In the genomic region with DNA sequence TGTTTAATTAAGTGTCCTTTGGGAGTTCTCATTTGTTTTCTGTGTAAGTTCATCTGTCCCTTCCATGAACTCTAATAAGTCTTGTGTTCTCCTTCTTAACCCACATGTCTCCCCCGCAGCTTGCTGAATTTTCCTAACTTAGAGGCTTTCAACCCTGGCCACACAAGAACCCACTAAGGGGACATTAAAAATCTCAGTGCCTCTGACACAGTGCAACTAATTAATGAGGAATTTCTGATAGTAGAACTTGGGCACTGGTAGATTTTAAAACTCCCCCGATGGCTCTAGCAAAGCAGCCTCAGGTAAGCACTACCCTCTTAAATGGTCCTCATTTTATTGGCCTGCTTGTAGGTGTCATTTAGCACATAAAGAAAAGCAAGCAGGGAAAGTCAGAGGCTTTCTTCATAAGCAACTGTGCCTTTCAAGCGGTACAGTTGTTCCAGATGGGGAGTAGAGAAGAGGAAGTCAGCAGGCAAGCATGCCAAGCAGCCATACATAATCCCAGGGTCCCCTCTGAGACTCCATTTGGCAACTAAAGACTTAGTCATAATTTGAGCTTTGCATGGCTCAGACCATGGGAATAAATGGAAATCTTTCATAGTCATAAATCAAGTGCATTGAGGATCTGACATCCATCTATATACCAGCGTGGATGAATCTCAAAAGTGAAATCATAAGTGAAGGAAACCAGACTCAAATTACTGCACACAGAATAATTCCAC, we compare ENCODE assay signal across 12 mouse cellular contexts.
"Had no signal": no experiment of that assay in that cellular context is flagged by ENCODE, and none has a peak within 500 bp of the region (broad histone marks: within the 10 kb centered on the region; RNA-seq: fewer than 3 reads in every experiment).

No protein-coding gene starts in this region.

- H3K27ac ChIP-seq: limb, embryonic 15.5 days; liver, embryonic 12.5 days; midbrain, embryonic 15.5 days; neural tube, embryonic 12.5 days; stomach, postnatal 0 days had no signal

- DNase-seq: kidney, adult 2 months; lung, embryonic 14.5 days; lung, postnatal 10 days; lung, postnatal 4 days had no signal

- H3K9ac ChIP-seq: limb, embryonic 15.5 days; liver, embryonic 12.5 days; lung, embryonic 14.5 days; midbrain, embryonic 15.5 days; neural tube, embryonic 12.5 days had no signal

- H3K4me3 ChIP-seq: limb, embryonic 15.5 days; liver, embryonic 12.5 days; megakaryocyte, embryonic 14.5 days; midbrain, embryonic 15.5 days; neural tube, embryonic 12.5 days had no signal

- H3K9me3 ChIP-seq: limb, embryonic 15.5 days; liver, embryonic 12.5 days; midbrain, embryonic 15.5 days; neural tube, embryonic 12.5 days had no signal

- H3K4me1 ChIP-seq: limb, embryonic 15.5 days; liver, embryonic 12.5 days; midbrain, embryonic 15.5 days; neural tube, embryonic 12.5 days had no signal

- H3K36me3 ChIP-seq: limb, embryonic 15.5 days; liver, embryonic 12.5 days; midbrain, embryonic 15.5 days; neural tube, embryonic 12.5 days had no signal

- H3K27me3 ChIP-seq: limb, embryonic 15.5 days; liver, embryonic 12.5 days; megakaryocyte, embryonic 14.5 days; midbrain, embryonic 15.5 days; neural tube, embryonic 12.5 days had no signal

- ATAC-seq: intestine, embryonic 16.5 days; liver, embryonic 12.5 days; midbrain, embryonic 15.5 days had no signal

- H3K4me2 ChIP-seq: limb, embryonic 15.5 days; liver, embryonic 12.5 days; lung, embryonic 14.5 days; midbrain, embryonic 11.5 days; midbrain, embryonic 15.5 days; neural tube, embryonic 12.5 days had no signal
